Mouse (Mus musculus) thymus, postnatal 10 days (tissue): Measurements from ENCODE around the gene Alk.

Experiments
- DNase-seq, 2 experiments: peaks; one replicate each; pipeline ENCODE4 v3.0.0; 2021; ENCODE audit warnings: low spot score in 2 of 2

Alk gene

GRCm38 (mm10) chr17:72144946-72145598, 459.4 kb downstream of the Alk start:
- no peak for DNase-seq

- DNase-seq: no peak
Observed at GRCm38 (mm10) chr17:72144461-72144860, 460.0 kb downstream of the Alk start.

- DNase-seq: no peak
Observed at GRCm38 (mm10) chr17:72132140-72132911, 472.1 kb downstream of the Alk start.

GRCm38 (mm10) chr17:72121660-72122059, 482.8 kb downstream of the Alk start:
- DNase-seq: no peak

GRCm38 (mm10) chr17:72120278-72120677, 484.1 kb downstream of the Alk start:
- DNase-seq: no peak

GRCm38 (mm10) chr17:72118376-72118775, 486.1 kb downstream of the Alk start:
- no peak for DNase-seq

- DNase-seq: no peak
Observed at GRCm38 (mm10) chr17:72115271-72115944, 489.0 kb downstream of the Alk start.

GRCm38 (mm10) chr17:72112004-72112403, 492.4 kb downstream of the Alk start:
- DNase-seq: no peak

GRCm38 (mm10) chr17:72111528-72111927, 492.9 kb downstream of the Alk start:
- no peak for DNase-seq

GRCm38 (mm10) chr17:72087261-72087703, 517.1 kb downstream of the Alk start:
- no peak for DNase-seq

- DNase-seq: no peak
Observed at GRCm38 (mm10) chr17:72081396-72081795, 523.0 kb downstream of the Alk start.

- DNase-seq: no peak
Observed at GRCm38 (mm10) chr17:72076306-72076921, 528.0 kb downstream of the Alk start.

- no peak for DNase-seq
Observed at GRCm38 (mm10) chr17:72071871-72072270, 532.6 kb downstream of the Alk start.

GRCm38 (mm10) chr17:72068176-72068575, 536.3 kb downstream of the Alk start:
- no peak for DNase-seq

- DNase-seq: no peak
Observed at GRCm38 (mm10) chr17:72062978-72063377, 541.4 kb downstream of the Alk start.

GRCm38 (mm10) chr17:72059312-72059711, 545.1 kb downstream of the Alk start:
- no peak for DNase-seq

- DNase-seq: no peak
Observed at GRCm38 (mm10) chr17:72045671-72046070, 558.8 kb downstream of the Alk start.

- no peak for DNase-seq
Observed at GRCm38 (mm10) chr17:72043667-72044390, 560.6 kb downstream of the Alk start.

- no peak for DNase-seq
Observed at GRCm38 (mm10) chr17:72043001-72043666, 561.3 kb downstream of the Alk start.

GRCm38 (mm10) chr17:72039176-72039948, 565.1 kb downstream of the Alk start:
- no peak for DNase-seq
